Mouse (Mus musculus) frontal cortex, postnatal 10 days (tissue): Measurements from ENCODE around the gene Fnbp1.

Experiments used
- DNase-seq, 2 experiments: peaks; one replicate each; pipeline ENCODE4 v3.0.0; 2022; ENCODE audit warnings: low spot score in 2 of 2, mixed read lengths in 1 of 2

The Fnbp1 gene

GRCm38 (mm10) chr2:31067696-31068245 is 74.0 kb downstream of the Fnbp1 start:
- DNase-seq: no peak

DNA sequence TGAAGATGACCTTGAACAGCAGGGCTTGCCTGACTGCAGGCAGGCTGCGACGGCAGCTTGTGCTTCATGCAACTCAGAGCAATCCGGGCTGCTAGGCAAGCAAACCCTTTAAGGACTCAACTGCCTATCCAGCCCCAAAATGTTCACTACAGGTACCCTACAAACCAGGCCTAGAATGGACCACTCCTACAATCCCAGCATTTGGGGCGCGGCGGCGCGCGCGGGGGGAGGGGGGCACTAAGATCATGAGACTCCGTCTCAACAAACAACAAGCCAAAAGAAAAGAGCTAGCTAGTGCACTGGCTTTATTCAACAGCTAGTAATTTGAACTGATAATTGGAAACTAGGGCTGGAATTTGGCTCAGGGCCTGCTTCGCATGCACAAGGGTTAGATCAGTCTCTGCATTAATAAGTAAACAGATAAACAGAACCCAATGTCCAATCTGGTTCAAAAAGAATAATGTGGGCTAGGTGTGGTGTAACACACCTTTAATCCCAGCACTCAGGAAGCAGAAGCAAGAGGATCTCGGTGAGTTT is 74.7 kb downstream of the Fnbp1 start:
- no peak for DNase-seq

- no peak for DNase-seq
These were observed 75.6 kb downstream of the Fnbp1 start for GRCm38 (mm10) chr2:31066019-31066789.

GRCm38 (mm10) chr2:31061868-31062628 is 79.8 kb downstream of the Fnbp1 start:
- no peak for DNase-seq

GRCm38 (mm10) chr2:31060787-31061730 is 80.7 kb downstream of the Fnbp1 start:
- DNase-seq: no peak

- no peak for DNase-seq
These were observed 81.5 kb downstream of the Fnbp1 start for GRCm38 (mm10) chr2:31060271-31060670.

GRCm38 (mm10) chr2:31058443-31058842 is 83.4 kb downstream of the Fnbp1 start:
- DNase-seq: no peak

GRCm38 (mm10) chr2:31057549-31058177 is 84.1 kb downstream of the Fnbp1 start:
- no peak for DNase-seq

GRCm38 (mm10) chr2:31056070-31056469 is 85.7 kb downstream of the Fnbp1 start:
- DNase-seq: no peak

GRCm38 (mm10) chr2:31053851-31054340 is 87.9 kb downstream of the Fnbp1 start:
- no peak for DNase-seq

- no peak for DNase-seq
These were observed 88.4 kb downstream of the Fnbp1 start for GRCm38 (mm10) chr2:31053426-31053825.

GRCm38 (mm10) chr2:31052441-31052840 is 89.4 kb downstream of the Fnbp1 start:
- DNase-seq: no peak

GRCm38 (mm10) chr2:31048037-31048436 is 93.8 kb downstream of the Fnbp1 start:
- no peak for DNase-seq

DNA sequence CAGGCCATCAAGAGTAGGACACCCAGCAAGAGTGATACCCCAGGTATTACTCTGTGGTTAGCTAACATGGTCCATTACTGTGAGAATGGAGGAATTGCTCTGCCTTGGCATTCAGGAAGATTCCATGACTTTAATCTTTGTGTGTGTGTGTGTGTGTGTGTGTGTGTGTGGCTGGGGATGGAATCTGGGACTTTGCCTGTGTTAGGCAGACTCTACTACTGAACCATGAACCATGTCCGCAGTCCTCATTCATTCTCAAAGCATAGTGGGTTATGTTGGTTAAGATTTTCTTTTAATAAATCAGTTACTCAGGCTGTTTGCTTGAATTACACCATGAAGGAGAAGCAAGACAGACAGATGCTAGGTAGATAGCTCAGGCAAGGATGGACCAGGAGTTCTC is 98.0 kb downstream of the Fnbp1 start:
- DNase-seq: no peak

DNA sequence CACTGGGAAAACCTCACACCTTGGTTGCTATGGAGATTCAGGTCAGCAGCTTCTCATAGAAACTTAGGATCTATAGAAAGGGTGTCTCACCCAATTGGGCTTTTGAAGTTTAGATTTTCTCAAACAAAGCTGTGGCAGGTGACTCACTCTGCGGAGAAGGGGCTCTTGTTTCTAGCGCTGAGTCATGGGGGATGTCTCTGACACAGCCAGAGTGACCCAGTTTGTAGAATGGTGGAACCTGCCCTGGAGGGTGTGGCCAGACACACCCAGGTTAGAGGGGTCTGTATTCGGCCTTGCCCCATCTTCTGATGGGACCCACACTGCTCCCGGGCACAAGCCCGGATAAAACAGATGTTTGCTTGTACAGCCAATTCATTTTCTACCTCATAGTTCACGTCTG is 98.9 kb downstream of the Fnbp1 start:
- DNase-seq: no peak

GRCm38 (mm10) chr2:31041386-31041785 is 100.4 kb downstream of the Fnbp1 start:
- DNase-seq: no peak

GRCm38 (mm10) chr2:31040487-31040886 is 101.3 kb downstream of the Fnbp1 start:
- DNase-seq: no peak

DNA sequence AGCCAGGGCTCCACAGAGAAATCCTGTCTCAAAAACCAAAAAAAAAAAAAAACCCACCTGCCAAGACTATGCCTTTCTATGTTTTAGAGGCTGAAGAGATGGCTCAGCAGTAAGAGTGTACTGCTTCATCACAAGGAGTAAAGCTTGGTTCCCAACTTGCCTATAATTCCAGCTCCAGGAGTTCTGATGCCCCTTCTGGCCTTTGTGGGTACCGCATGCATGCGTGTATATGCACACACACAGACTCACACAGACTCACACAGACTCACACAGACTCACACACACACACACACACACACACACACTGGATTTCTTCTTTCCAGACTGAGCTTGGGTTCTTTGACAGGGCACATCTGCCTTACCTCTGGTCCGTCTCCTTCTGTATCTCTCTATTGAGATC is 101.8 kb downstream of the Fnbp1 start:
- no peak for DNase-seq

- DNase-seq: no peak
These were observed 105.0 kb downstream of the Fnbp1 start for GRCm38 (mm10) chr2:31036811-31037210.

GRCm38 (mm10) chr2:31031972-31032371 is 109.8 kb downstream of the Fnbp1 start:
- DNase-seq: no peak

DNA sequence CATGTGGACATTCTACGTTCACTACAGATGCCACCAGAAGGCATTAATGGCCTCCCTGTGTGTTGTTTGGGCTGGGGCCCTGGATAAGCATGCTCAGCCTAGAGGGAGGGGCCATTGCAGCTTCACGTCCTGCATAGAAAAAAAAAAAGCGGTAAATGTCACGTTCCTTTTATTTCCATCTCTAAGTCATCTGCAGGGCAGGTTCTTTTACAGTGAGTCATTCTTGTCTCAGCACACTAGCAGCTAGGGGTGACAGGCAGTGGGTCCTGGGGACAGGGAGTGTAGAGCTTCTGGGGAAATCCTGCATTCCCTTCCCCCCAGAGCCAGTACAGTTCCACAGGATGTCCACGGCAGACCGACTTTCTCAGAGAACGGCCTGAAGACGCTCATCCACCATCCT is 115.2 kb downstream of the Fnbp1 start:
- no peak for DNase-seq
